Mouse (Mus musculus) bone marrow, adult 2 months (tissue): ENCODE measurements around the gene Tmco1.

Source experiments
- CTCF ChIP-seq: fragments of 200-500 bp; IDR thresholded peaks from 2 replicates; pipeline ENCODE4 v1.5.1; 2011; ENCODE audit warnings: low read length, control low read depth; ENCODE audit not compliant: control insufficient read depth, insufficient read depth
- POLR2A ChIP-seq: fragments of 200-500 bp; IDR thresholded peaks from 2 replicates; pipeline ENCODE4 v1.6.1; 2011; ENCODE audit warnings: low read depth, mild to moderate bottlenecking, control low read depth, low read length, borderline replicate concordance; ENCODE audit not compliant: control insufficient read depth

DNA sequence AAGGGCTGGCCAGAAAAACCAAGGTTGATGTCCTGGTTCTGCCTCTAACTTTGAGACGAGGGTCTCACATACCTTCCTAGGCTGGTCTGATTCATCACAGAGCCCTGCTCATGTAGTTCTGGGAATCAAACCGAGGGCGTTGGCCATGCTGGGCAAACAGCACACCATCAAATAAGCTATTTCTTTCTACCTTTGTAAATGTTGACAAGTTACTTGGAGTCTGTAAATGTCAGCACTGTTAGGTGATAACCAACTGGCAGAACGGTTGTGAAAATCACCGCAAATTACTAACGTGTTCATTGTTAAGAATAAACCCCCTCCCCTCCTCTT, 17.9 kb upstream of the Tmco1 start:
- no peak for TF ChIP-seq CTCF
- no peak for TF ChIP-seq POLR2A
